8 mouse cellular contexts compared by ENCODE assay signal in genomic region chr2:131174700-131175099, GRCm38 (mm10). TPM values are rescaled to one million over a fixed set of nuclear protein-coding genes. Genes with fewer than 3 reads are reported as not detected.
A peak's percentile ranks its signal among the peaks of the same experiment; 100 is the strongest.
DNase-seq lines count a peak whose midpoint lies in the region; ATAC-seq and TF ChIP-seq lines count a peak whose summit lies in the region.

No protein-coding gene starts in this region.

- no peaks in the 10 kb centered on the region for H3K9me3 ChIP-seq in intestine, embryonic 15.5 days
- H3K9me3 ChIP-seq in midbrain, embryonic 11.5 days (ENCODE audit: control insufficient read depth, low read length) = no peaks in the 10 kb centered on the region

- WGBS in intestine, embryonic 15.5 days = 6% methylated on average over 11 of the region's 11 CpGs
- 4% methylated on average over 11 of the region's 11 CpGs for WGBS in midbrain, embryonic 11.5 days
- 8% methylated on average over 11 of the region's 11 CpGs for WGBS in spleen, adult 2 months

- TF ChIP-seq CTCF in spleen, adult 2 months (IDR thresholded peaks at IDR 0.05; ENCODE audit: extremely low read depth, insufficient read depth, insufficient read length, insufficient replicate concordance) = no peak

- H3K4me2 ChIP-seq in intestine, embryonic 15.5 days (replicated peaks) = peak overlapping the region; percentile 85
- H3K4me2 ChIP-seq in midbrain, embryonic 11.5 days = peak overlapping the region; percentile 71

- peaks cover 44% of the 10 kb centered on the region for H3K4me1 ChIP-seq in intestine, embryonic 15.5 days (replicated peaks)
- peaks cover 44% of the 10 kb centered on the region for H3K4me1 ChIP-seq in midbrain, embryonic 11.5 days (ENCODE audit: control insufficient read depth, insufficient read depth, low read length)
- H3K4me1 ChIP-seq in spleen, adult 2 months (ENCODE audit: control insufficient read depth, insufficient read depth, insufficient read length) = peaks cover 12% of the 10 kb centered on the region

- H3K4me3 ChIP-seq in intestine, embryonic 15.5 days (replicated peaks) = peak overlapping the region; percentile 34
- peak overlapping the region; percentile 37 for H3K4me3 ChIP-seq in midbrain, embryonic 11.5 days (ENCODE audit: low read depth, low read length)
- H3K4me3 ChIP-seq in spleen, adult 2 months (ENCODE audit: extremely low read depth, insufficient read depth, insufficient read length) = peak overlapping the region; percentile 39; the same call in 1 of the 2 replicates

- peaks cover 15% of the 10 kb centered on the region for H3K27me3 ChIP-seq in intestine, embryonic 15.5 days (replicated peaks)
- H3K27me3 ChIP-seq in midbrain, embryonic 11.5 days (ENCODE audit: control insufficient read depth, insufficient read depth, low read length) = peaks cover 28% of the 10 kb centered on the region
- peaks cover 7% of the 10 kb centered on the region for H3K27me3 ChIP-seq in spleen, adult 2 months (ENCODE audit: control insufficient read depth, insufficient read depth, low read length)

- H3K27ac ChIP-seq in intestine, embryonic 15.5 days = no peak overlapping the region
- no peak overlapping the region for H3K27ac ChIP-seq in midbrain, embryonic 11.5 days (ENCODE audit: low read depth, low read length)
- H3K27ac ChIP-seq in spleen, adult 2 months (ENCODE audit: insufficient read depth, low read length) = no peak overlapping the region

- ATAC-seq in intestine, embryonic 15.5 days = 0 out of 2 replicates have a peak, but pooled peaks have one; percentile 16
- peak; percentile 74 for ATAC-seq in midbrain, embryonic 11.5 days (ENCODE audit: low FRiP score)

- H3K36me3 ChIP-seq in intestine, embryonic 15.5 days = 0 out of 2 replicates have a peak, but pooled peaks cover 2% of the 10 kb centered on the region
- H3K36me3 ChIP-seq in midbrain, embryonic 11.5 days (ENCODE audit: control insufficient read depth, insufficient read depth, low read length) = no peaks in the 10 kb centered on the region
- no peaks in the 10 kb centered on the region for H3K36me3 ChIP-seq in spleen, adult 2 months (ENCODE audit: control insufficient read depth, insufficient read depth, low read length)

- intact Hi-C loops in left cerebral cortex, postnatal 4 days (cut with DNase I) = no loop called here

- no peak overlapping the region for H3K9ac ChIP-seq in intestine, embryonic 15.5 days
- H3K9ac ChIP-seq in midbrain, embryonic 11.5 days (ENCODE audit: low read length) = peak overlapping the region; percentile 38; the same call in 1 of the 2 replicates

- DNase-seq in urinary bladder, adult 18-20 months (ENCODE audit: low spot score in 2 of 2) = peak; percentile 31 to 40
- no peak for DNase-seq in urinary bladder, adult 2 months (ENCODE audit: low spot score)
- peak; percentile 61 to 67 for DNase-seq in cerebellum, postnatal 25 days
- DNase-seq in frontal cortex, postnatal 36 days (ENCODE audit: low spot score in 2 of 2) = peak; percentile 58 to 77
- peak; percentile 41 for DNase-seq in left cerebral cortex, postnatal 4 days
- peak; percentile 98 for DNase-seq in midbrain, embryonic 11.5 days (ENCODE audit: low spot score, missing footprints)
- DNase-seq in spleen, adult 2 months (ENCODE audit: low read depth in 1 of 2, low spot score in 2 of 2) = peak; percentile 48 to 71

- no peak for TF ChIP-seq POLR2A in spleen, adult 2 months (IDR thresholded peaks at IDR 0.05; ENCODE audit: low read depth, low read length)

RNA-seq across cellular contexts. Expression of gene Cenpb, which starts 5.2 kb away (rescaled TPM):
- polyA plus RNA-seq in urinary bladder, adult 2 months (2012; rRNA removed) = 60.4 and 94.3 TPM in 2 replicates
- polyA plus RNA-seq in intestine, embryonic 15.5 days (2015; fragmentation: Nextera tagmentation; extraction: Ambion mirVana) = 12.5 and 12.6 TPM in 2 replicates
- 100 to 1,000 TPM; 103 to 108 TPM for total RNA-seq in left cerebral cortex, postnatal 4 days (2021)
- 8.7 and 9.5 TPM in 2 replicates for polyA plus RNA-seq in midbrain, embryonic 11.5 days (2014; fragmentation: Nextera tagmentation; extraction: Ambion mirVana)
- 31.2 and 35.1 TPM in 2 replicates for polyA plus RNA-seq in spleen, adult 2 months (2012; rRNA removed)

RNA-seq across cellular contexts. Expression of gene Cdc25b, which starts 12.0 kb away (rescaled TPM):
- polyA plus RNA-seq in urinary bladder, adult 2 months (2012; rRNA removed) = 38.9 and 39.3 TPM in 2 replicates
- 44.6 and 49.8 TPM in 2 replicates for polyA plus RNA-seq in intestine, embryonic 15.5 days (2015; fragmentation: Nextera tagmentation; extraction: Ambion mirVana)
- 10 to 100 TPM; 25.1 to 30.1 TPM for total RNA-seq in left cerebral cortex, postnatal 4 days (2021)
- polyA plus RNA-seq in midbrain, embryonic 11.5 days (2014; fragmentation: Nextera tagmentation; extraction: Ambion mirVana) = 122 and 130 TPM in 2 replicates
- polyA plus RNA-seq in spleen, adult 2 months (2012; rRNA removed) = 85.6 and 103 TPM in 2 replicates

RNA-seq across cellular contexts. Expression of gene Spef1, which starts 12.4 kb away (rescaled TPM):
- 10.3 and 12.4 TPM in 2 replicates for polyA plus RNA-seq in urinary bladder, adult 2 months (2012; rRNA removed)
- 3.9 and 4.3 TPM in 2 replicates for polyA plus RNA-seq in intestine, embryonic 15.5 days (2015; fragmentation: Nextera tagmentation; extraction: Ambion mirVana)
- total RNA-seq in left cerebral cortex, postnatal 4 days (2021) = 10 to 100 TPM; 25.2 to 31.6 TPM
- 6.3 and 7.1 TPM in 2 replicates for polyA plus RNA-seq in midbrain, embryonic 11.5 days (2014; fragmentation: Nextera tagmentation; extraction: Ambion mirVana)
- polyA plus RNA-seq in spleen, adult 2 months (2012; rRNA removed) = 2.4 and 2.6 TPM in 2 replicates

RNA-seq across cellular contexts. Expression of gene 1700037H04Rik, which starts 14.8 kb away (rescaled TPM):
- 51.9 and 54.5 TPM in 2 replicates for polyA plus RNA-seq in urinary bladder, adult 2 months (2012; rRNA removed)
- polyA plus RNA-seq in intestine, embryonic 15.5 days (2015; fragmentation: Nextera tagmentation; extraction: Ambion mirVana) = 98.6 and 110 TPM in 2 replicates
- 10 to 100 TPM; 57.3 to 59.2 TPM for total RNA-seq in left cerebral cortex, postnatal 4 days (2021)
- polyA plus RNA-seq in midbrain, embryonic 11.5 days (2014; fragmentation: Nextera tagmentation; extraction: Ambion mirVana) = 112 and 122 TPM in 2 replicates
- polyA plus RNA-seq in spleen, adult 2 months (2012; rRNA removed) = 60.1 and 80.5 TPM in 2 replicates

RNA-seq across cellular contexts. Expression of gene Ap5s1, which starts 32.2 kb away (rescaled TPM):
- 40.0 and 44.7 TPM in 2 replicates for polyA plus RNA-seq in urinary bladder, adult 2 months (2012; rRNA removed)
- 22.0 and 26.1 TPM in 2 replicates for polyA plus RNA-seq in intestine, embryonic 15.5 days (2015; fragmentation: Nextera tagmentation; extraction: Ambion mirVana)
- total RNA-seq in left cerebral cortex, postnatal 4 days (2021) = 10 to 100 TPM; 17.9 to 18.5 TPM
- 26.6 and 29.4 TPM in 2 replicates for polyA plus RNA-seq in midbrain, embryonic 11.5 days (2014; fragmentation: Nextera tagmentation; extraction: Ambion mirVana)
- 24.3 and 41.3 TPM in 2 replicates for polyA plus RNA-seq in spleen, adult 2 months (2012; rRNA removed)
